Mouse (Mus musculus) ES-Bruce4 (cell line): Measurements from ENCODE around the gene Car7. TPM values are rescaled to one million over a fixed set of nuclear protein-coding genes. Genes with fewer than 3 reads are reported as not detected.

Source experiments
- H3K27ac ChIP-seq: 2 replicates; pipeline ENCODE4 v1.5.1; 2012; ENCODE audit warnings: low read length, inconsistent platforms; ENCODE audit not compliant: insufficient read depth
- H3K27me3 ChIP-seq: 2 replicates; pipeline ENCODE4 v1.6.1; 2012; ENCODE audit warnings: mild to moderate bottlenecking, low read length, inconsistent platforms; ENCODE audit not compliant: control insufficient read depth, poor library complexity, insufficient read depth, severe bottlenecking
- H3K36me3 ChIP-seq: 2 replicates; pipeline ENCODE4 v1.6.1; 2012; ENCODE audit warnings: inconsistent platforms, mild to moderate bottlenecking, low read length, moderate library complexity; ENCODE audit not compliant: control insufficient read depth, poor library complexity, insufficient read depth, severe bottlenecking
- H3K4me1 ChIP-seq: one replicate; pipeline ENCODE4 v1.8.1; 2011; ENCODE audit warnings: low read length; ENCODE audit not compliant: control insufficient read depth, insufficient read depth
- H3K4me3 ChIP-seq: 2 replicates; pipeline ENCODE4 v1.5.1; 2011; ENCODE audit warnings: low read depth, mild to moderate bottlenecking, low read length
- H3K9ac ChIP-seq: 2 replicates; pipeline ENCODE4 v1.6.1; 2012; ENCODE audit warnings: low read depth, mild to moderate bottlenecking, inconsistent platforms; ENCODE audit not compliant: poor library complexity, severe bottlenecking
- H3K9me3 ChIP-seq: replicated peaks from 2 replicates; pipeline ENCODE4 v1.6.1; 2012; ENCODE audit warnings: mild to moderate bottlenecking, low read length, inconsistent platforms; ENCODE audit not compliant: control insufficient read depth, poor library complexity, insufficient read depth, severe bottlenecking
- CTCF ChIP-seq: IDR thresholded peaks from one replicate; pipeline ENCODE4 v1.8.1; 2011; ENCODE audit warnings: low read depth, low read length
- EP300 ChIP-seq: IDR thresholded peaks from 2 replicates; pipeline ENCODE4 v1.6.1; 2011; ENCODE audit warnings: low read depth, low read length; ENCODE audit not compliant: insufficient read depth
- POLR2A ChIP-seq: IDR thresholded peaks from one replicate; pipeline ENCODE4 v1.8.1; 2011; ENCODE audit warnings: low read length; ENCODE audit not compliant: insufficient read depth
- polyA plus RNA-seq: library from polyadenylated mRNA; stranded (reverse); fragments of >200 nt; gene quantifications from 2 replicates; pipeline ENCODE4 v1.2.4, GENCODE M21; 2011; ENCODE audit warnings: low read depth; ENCODE audit not compliant: missing spikeins, insufficient read depth, insufficient read length

Gene Car7
- polyA plus RNA-seq, 1 experiment: 1.4 TPM

- Histone ChIP-seq H3K4me1 (peaks cover 2% of the 10 kb centered on the region), H3K27ac (no peak overlapping the region)
- TF ChIP-seq POLR2A (no peak), CTCF (no peak), EP300 (no peak)
Observed at GRCm38 (mm10) chr8:104591856-104592255, 57.4 kb downstream of the Car7 start.

GRCm38 (mm10) chr8:104592566-104592965 lies 58.1 kb downstream of the Car7 start:
- peaks cover 38% of the 10 kb centered on the region for H3K36me3 ChIP-seq
- no peak overlapping the region for H3K4me3 ChIP-seq
- H3K9ac ChIP-seq: 0 out of 2 replicates have a peak overlapping the region, but pooled peaks have one; percentile 14
- H3K4me1 ChIP-seq: peaks cover 2% of the 10 kb centered on the region
- no peaks in the 10 kb centered on the region for H3K9me3 ChIP-seq
- no peak overlapping the region for H3K27ac ChIP-seq
- TF ChIP-seq CTCF (no peak), POLR2A (no peak), EP300 (no peak)
- H3K27me3 ChIP-seq: no peaks in the 10 kb centered on the region; the same call in 1 of the 2 replicates

More at GRCm38 (mm10) chr8:104591856-104592255, 57.4 kb downstream of the Car7 start:
- H3K27me3 ChIP-seq: no peaks in the 10 kb centered on the region; the same call in 1 of the 2 replicates
- H3K9me3 ChIP-seq: no peaks in the 10 kb centered on the region
- H3K4me3 ChIP-seq: peak overlapping the region; percentile 70
- peak overlapping the region; percentile 54 for H3K9ac ChIP-seq
- peaks cover 34% of the 10 kb centered on the region for H3K36me3 ChIP-seq

- TF ChIP-seq POLR2A: no peak
- TF ChIP-seq EP300: no peak
- TF ChIP-seq CTCF: no peak
Observed at GRCm38 (mm10) chr8:104593536-104594325, 59.2 kb downstream of the Car7 start.

DNA sequence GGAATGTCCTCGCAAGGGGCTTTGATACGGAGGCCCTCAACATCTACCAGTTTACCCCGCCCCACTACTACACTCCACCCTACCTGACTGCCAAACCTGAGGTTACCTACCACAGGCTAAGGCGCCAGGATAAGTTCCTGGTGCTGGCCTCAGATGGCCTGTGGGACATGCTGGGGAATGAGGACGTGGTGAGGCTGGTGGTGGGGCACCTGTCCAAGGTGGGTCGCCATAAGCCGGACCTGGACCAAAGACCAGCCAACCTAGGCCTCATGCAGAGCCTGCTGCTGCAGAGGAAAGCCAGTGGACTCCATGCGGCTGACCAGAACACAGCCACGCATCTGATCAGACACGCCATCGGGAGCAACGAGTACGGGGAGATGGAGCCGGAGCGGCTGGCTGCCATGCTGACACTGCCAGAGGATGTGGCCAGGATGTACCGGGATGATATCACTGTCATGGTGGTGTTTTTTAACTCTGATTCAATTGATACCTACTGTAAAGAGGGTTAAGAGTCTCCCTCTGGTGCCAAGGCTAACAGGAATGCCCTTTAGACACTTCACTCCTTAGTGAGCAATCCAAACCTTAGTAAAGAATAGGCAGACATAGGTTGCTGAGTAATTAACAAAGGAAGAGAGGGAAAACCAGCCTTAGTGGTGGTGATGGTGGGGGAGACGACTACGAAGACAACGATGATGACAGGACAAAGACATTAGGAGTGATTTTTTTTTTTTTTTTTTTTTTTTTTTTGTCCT lies 60.3 kb downstream of the Car7 start:
- Histone ChIP-seq H3K4me1 (peaks cover 2% of the 10 kb centered on the region), H3K27ac (no peak overlapping the region), H3K27me3 (no peaks in the 10 kb centered on the region), H3K4me3 (no peak overlapping the region), H3K9ac (no peak overlapping the region), H3K36me3 (peaks cover 38% of the 10 kb centered on the region), H3K9me3 (no peaks in the 10 kb centered on the region)
- TF ChIP-seq CTCF (no peak), POLR2A (no peak), EP300 (no peak)

More at GRCm38 (mm10) chr8:104593536-104594325, 59.2 kb downstream of the Car7 start:
- Histone ChIP-seq H3K4me3 (no peak overlapping the region), H3K27ac (no peak overlapping the region), H3K27me3 (no peaks in the 10 kb centered on the region), H3K4me1 (peaks cover 2% of the 10 kb centered on the region), H3K36me3 (peaks cover 38% of the 10 kb centered on the region), H3K9ac (no peak overlapping the region), H3K9me3 (no peaks in the 10 kb centered on the region)

- Histone ChIP-seq H3K4me3 (no peak overlapping the region), H3K4me1 (peaks cover 1% of the 10 kb centered on the region), H3K9ac (no peak overlapping the region), H3K36me3 (peaks cover 38% of the 10 kb centered on the region), H3K27me3 (no peaks in the 10 kb centered on the region), H3K27ac (no peak overlapping the region), H3K9me3 (no peaks in the 10 kb centered on the region)
- TF ChIP-seq CTCF (no peak), POLR2A (no peak), EP300 (no peak)
Observed at GRCm38 (mm10) chr8:104595773-104596536, 61.5 kb downstream of the Car7 start.
